Mouse (Mus musculus) midbrain, postnatal 0 days (tissue): ENCODE measurements around the gene Gm49355. TPM values are rescaled to one million over a fixed set of nuclear protein-coding genes. Genes with fewer than 3 reads are reported as not detected.

ENCODE experiments used
- ATAC-seq: fragments of 200-750 bp; cut with Nextera tagmentation; 2 replicates; pipeline ENCODE4 v1.8.0; 2017; ENCODE audit warnings: moderate number of reproducible peaks, mild to moderate bottlenecking, moderate TSS enrichment, moderate library complexity; ENCODE audit not compliant: low FRiP score
- DNase-seq: peaks from one replicate; pipeline ENCODE4 v3.0.0-alpha.2; 2015; ENCODE audit warnings: low spot score
- H3K27ac ChIP-seq: fragments of 300-500 bp; sonication (generic); 2 replicates; pipeline ENCODE4 v1.5.1; 2014; ENCODE audit warnings: low read depth, mild to moderate bottlenecking, low read length, mixed read lengths
- H3K27me3 ChIP-seq: fragments of 300-500 bp; sonication (generic); 2 replicates; pipeline ENCODE4 v1.6.1; 2014; ENCODE audit warnings: low read length, control low read depth, mixed read lengths; ENCODE audit not compliant: insufficient read depth
- H3K36me3 ChIP-seq: fragments of 300-500 bp; sonication (generic); 2 replicates; pipeline ENCODE4 v1.6.1; 2014; ENCODE audit warnings: low read length, control low read depth, mixed read lengths; ENCODE audit not compliant: insufficient read depth
- H3K4me1 ChIP-seq: fragments of 300-500 bp; sonication (generic); 2 replicates; pipeline ENCODE4 v1.6.1; 2014; ENCODE audit warnings: mild to moderate bottlenecking, control low read depth, antibody characterized with exemption, low read length, mixed read lengths; ENCODE audit not compliant: insufficient read depth
- H3K4me2 ChIP-seq: fragments of 300-500 bp; sonication (generic); 2 replicates; pipeline ENCODE4 v1.6.1; 2014; ENCODE audit warnings: low read depth, mild to moderate bottlenecking, low read length, mixed read lengths; ENCODE audit not compliant: poor library complexity, severe bottlenecking
- H3K4me3 ChIP-seq: fragments of 300-500 bp; sonication (generic); 2 replicates; pipeline ENCODE4 v1.5.1; 2014; ENCODE audit warnings: low read depth, mild to moderate bottlenecking, low read length, moderate library complexity
- H3K9ac ChIP-seq: fragments of 300-500 bp; sonication (generic); replicated peaks from 2 replicates; pipeline ENCODE4 v1.6.1; 2014; ENCODE audit warnings: mild to moderate bottlenecking, low read length, moderate library complexity, mixed read lengths; ENCODE audit not compliant: poor library complexity, severe bottlenecking
- H3K9me3 ChIP-seq: fragments of 300-500 bp; sonication (generic); 2 replicates; pipeline ENCODE4 v1.6.1; 2016; ENCODE audit warnings: low read length, control low read depth
- CTCF ChIP-seq: IDR thresholded peaks from 2 replicates; pipeline ENCODE4 v1.5.1; 2016; ENCODE audit warnings: antibody characterized with exemption, mild to moderate bottlenecking
- WGBS: fragments of 180-500 bp; shearing (Covaris S2); extraction: QIAGEN DNeasy Blood & Tissue Kit; methylation state at CpG from one replicate; pipeline ENCODE4 v1.1.7; 2014; 5-methylcytosine and 5-hydroxymethylcytosine counted together
- polyA plus RNA-seq: library from polyadenylated mRNA; unstranded; fragments of >200 nt; fragmentation: Nextera tagmentation; extraction: Ambion mirVana; gene quantifications from 2 replicates; pipeline ENCODE4 v1.2.1, GENCODE M21; 2015
- total RNA-seq: library from RNA; depleted of rRNA; stranded (reverse); fragments of >200 nt; gene quantifications from 2 replicates; pipeline ENCODE4 v1.2.3, GENCODE M21; 2014

The Gm49355 gene
- total and polyA plus RNA-seq, 2 experiments from 2014 or later = 0.06 TPM; not detected in 1

DNA sequence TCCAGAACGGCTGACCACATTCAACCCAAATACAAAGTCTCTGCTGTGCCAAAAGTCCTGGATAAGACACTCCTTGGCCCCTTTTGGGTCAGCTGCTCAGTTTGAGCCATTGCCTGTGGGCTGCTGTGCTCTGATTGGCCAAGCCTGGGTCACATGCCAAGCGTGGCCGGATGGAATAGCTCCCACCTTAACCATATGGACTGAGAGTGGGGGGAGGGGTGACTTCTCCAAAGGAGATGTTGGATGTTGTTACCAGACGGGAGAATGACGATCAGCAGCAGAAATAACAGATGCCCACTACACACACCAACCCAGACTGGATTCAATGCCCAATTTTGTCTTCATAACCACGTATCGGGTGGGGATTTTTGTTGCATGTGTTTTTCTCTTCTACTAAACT, 51.1 kb downstream of the Gm49355 start:
- 55% methylated on average over 7 of the region's 7 CpGs for WGBS
- Histone ChIP-seq H3K9me3 (no peaks in the 10 kb centered on the region), H3K4me1 (no peaks in the 10 kb centered on the region), H3K4me3 (no peak overlapping the region), H3K4me2 (no peak overlapping the region), H3K27ac (no peak overlapping the region), H3K27me3 (peaks cover 54% of the 10 kb centered on the region), H3K9ac (no peak overlapping the region), H3K36me3 (no peaks in the 10 kb centered on the region)
- no peak for DNase-seq
- ATAC-seq = no peak; the same call in 1 of the 2 replicates
- TF ChIP-seq CTCF = no peak

DNA sequence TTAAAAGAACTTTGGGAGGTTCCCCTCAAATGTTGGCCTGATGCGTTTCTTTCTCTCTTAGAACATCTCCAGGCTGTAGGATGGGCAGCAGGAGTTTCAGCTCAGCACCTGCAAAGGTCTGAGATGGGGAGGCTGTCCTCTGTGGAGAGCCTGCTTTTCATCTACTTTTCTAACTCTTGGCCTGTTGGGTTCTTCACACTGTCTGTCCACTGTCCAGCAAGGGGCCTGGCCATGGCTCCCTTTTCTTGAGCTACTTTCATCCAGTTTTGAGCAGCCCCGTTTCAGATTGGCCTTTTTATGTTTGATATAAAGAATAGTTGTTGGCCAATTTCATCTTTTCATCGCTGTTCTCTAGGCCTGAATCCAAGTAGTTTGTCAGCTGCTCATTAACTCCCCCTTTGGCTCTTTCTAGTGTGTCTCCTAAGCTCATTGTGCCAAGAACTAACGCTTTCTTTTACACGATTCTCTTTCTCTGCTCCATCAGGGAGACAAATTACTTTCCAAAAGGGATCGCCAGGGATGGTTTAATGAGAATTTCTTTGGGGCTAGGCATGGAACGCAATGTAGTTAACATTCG, 53.7 kb downstream of the Gm49355 start:
- no peaks in the 10 kb centered on the region for H3K36me3 ChIP-seq
- H3K4me2 ChIP-seq = no peak overlapping the region
- H3K4me3 ChIP-seq = no peak overlapping the region
- H3K4me1 ChIP-seq = no peaks in the 10 kb centered on the region
- H3K27ac ChIP-seq = no peak overlapping the region
- H3K27me3 ChIP-seq = peaks cover 78% of the 10 kb centered on the region
- WGBS = 7% methylated on average over 8 of the region's 8 CpGs
- H3K9me3 ChIP-seq = no peaks in the 10 kb centered on the region
- ATAC-seq (no peak), DNase-seq (peak; percentile 39)
- no peak overlapping the region for H3K9ac ChIP-seq
- no peak for TF ChIP-seq CTCF

DNA sequence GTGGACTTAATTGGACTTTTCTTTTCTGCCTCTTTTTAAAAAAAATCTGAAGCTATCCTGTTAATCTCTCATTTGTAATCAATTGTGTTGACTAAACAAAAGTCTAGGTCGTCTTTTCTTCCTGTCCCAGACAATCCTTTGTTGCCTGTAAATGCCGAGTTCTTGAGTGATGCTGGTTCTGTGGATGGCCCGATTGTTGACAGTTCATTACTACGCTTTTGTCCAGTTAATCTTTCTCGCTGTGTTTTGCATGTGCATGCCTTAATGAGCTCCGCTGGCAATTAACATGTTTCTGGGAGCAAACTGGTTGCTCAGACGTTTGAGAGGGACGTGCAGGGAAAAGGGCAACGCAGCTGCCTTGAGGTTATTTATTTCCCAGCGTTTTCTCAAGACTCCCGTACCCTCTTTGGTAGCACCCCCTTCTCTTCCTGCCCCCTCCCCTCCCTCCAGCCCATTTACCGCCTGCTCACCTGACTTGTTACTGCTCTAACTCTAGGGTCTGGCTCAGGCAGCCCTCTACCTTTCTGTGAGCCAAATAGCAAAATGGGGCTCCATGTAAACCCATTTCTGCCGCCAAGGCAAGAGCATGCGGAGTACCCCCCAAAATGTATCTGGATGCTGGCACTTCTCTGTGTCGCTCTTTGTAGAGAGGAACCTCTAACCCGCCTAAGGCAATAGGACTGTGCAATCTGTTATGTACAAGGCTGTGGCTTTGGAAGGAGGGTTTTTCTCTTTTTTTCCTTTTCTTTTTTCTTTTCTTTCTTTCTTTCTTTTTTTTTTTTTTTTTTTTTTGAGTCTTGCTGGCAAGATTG, 54.4 kb downstream of the Gm49355 start:
- Histone ChIP-seq H3K4me2 (no peak overlapping the region), H3K27me3 (peaks cover 84% of the 10 kb centered on the region), H3K9ac (no peak overlapping the region), H3K27ac (no peak overlapping the region), H3K4me1 (no peaks in the 10 kb centered on the region), H3K4me3 (no peak overlapping the region), H3K36me3 (no peaks in the 10 kb centered on the region), H3K9me3 (no peaks in the 10 kb centered on the region)
- no peak for TF ChIP-seq CTCF
- ATAC-seq (no peak), DNase-seq (peak; percentile 45)
- WGBS = 1% methylated on average over 16 of the region's 16 CpGs

DNA sequence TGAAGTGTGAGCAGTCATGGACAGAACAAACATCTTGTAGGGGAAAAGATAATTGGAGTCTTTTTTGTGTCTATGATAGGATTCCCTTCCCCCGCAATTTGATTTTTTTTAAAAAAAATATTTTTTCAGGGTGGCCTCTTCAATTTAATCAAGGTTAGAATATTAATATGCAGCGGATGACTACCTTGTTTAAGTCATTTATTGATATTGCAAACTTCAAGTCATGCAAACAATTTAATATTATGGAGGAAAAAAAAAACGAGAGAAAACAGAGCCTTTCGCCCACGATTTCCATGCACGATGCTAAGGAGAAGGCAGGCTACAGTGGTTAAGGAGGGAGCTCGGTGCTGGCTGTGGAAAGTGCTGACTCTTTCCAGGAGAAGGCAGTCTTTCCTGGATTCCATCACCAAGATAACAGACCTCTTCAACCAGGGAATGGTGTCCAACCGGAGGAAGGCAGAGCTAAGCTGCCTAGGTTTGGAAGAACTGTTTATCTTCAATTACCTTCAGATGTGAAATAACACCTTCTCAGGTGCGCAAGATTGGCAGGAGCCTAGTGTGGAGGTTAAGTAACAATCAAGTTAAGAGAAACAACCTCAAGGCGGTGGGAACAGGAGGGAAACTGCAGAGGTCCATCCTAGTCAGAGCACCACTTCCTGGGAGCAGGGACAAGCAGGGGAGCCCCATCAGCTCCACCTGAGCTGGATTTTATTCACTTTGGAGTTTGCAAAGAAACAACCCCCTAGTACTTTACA, 55.2 kb downstream of the Gm49355 start:
- no peak for ATAC-seq
- Histone ChIP-seq H3K27me3 (peaks cover 89% of the 10 kb centered on the region), H3K27ac (no peak overlapping the region), H3K4me3 (no peak overlapping the region), H3K4me1 (no peaks in the 10 kb centered on the region), H3K9ac (no peak overlapping the region), H3K9me3 (no peaks in the 10 kb centered on the region), H3K36me3 (no peaks in the 10 kb centered on the region), H3K4me2 (no peak overlapping the region)
- TF ChIP-seq CTCF = 0 out of 2 replicates have a peak, but pooled peaks have one; percentile 4
- no peak for DNase-seq
- WGBS = 3% methylated on average over 10 of the region's 10 CpGs

DNA sequence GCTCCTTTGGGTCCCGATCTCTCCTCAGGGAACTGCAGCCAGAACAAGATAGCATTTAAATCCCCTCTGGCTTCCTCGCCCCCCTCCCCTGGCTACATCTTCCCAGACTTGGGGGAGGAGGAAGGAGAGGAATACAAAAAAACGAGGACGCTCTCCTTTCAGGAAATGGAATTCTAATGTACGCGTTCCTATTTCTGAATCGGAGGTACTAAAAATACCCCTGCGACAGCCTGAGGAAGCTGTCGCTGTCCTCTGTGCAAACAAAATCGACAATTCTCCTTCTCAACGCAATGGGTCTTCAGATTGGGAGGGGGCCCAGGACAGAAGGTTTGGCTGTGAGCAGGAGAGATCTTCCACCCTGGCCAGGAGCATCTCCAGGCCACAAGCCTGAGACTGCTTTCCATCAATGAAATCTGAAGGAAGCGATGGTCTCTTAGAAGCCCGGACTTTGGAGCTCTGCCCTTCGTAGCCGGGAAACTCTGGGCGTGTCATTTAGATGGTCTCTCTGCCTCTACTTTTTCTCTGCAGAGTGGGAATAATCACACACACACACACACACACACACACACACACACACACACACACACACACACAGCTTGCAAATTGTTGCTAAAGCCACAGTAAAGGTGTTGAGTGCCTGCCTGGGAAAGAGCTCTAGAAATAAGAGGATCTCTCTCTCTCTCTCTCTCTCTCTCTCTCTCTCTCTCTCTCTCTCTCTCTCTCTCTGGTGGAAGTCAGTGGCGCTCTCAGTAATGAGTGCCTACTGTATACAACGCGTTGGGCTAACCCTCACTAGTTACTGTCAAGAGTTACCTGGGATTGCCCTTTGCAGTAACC, 56.7 kb downstream of the Gm49355 start:
- H3K27me3 ChIP-seq = peaks cover 92% of the 10 kb centered on the region
- ATAC-seq = no peak
- H3K4me2 ChIP-seq = no peak overlapping the region
- H3K36me3 ChIP-seq = no peaks in the 10 kb centered on the region
- no peaks in the 10 kb centered on the region for H3K4me1 ChIP-seq
- H3K27ac ChIP-seq = no peak overlapping the region
- no peak for DNase-seq
- TF ChIP-seq CTCF = no peak
- no peaks in the 10 kb centered on the region for H3K9me3 ChIP-seq
- H3K4me3 ChIP-seq = no peak overlapping the region
- H3K9ac ChIP-seq = no peak overlapping the region
- under 1% methylated on average over 18 of the region's 19 CpGs for WGBS
